Mouse (Mus musculus) hindlimb bud, embryonic 11.5 days (tissue): ENCODE results near the gene H60c.
"Not testable (repeated sequence)": the region's sequence is repeated elsewhere in the genome, so short reads cannot be mapped to it uniquely, and the experiment has no call there.

Source experiments
- DNase-seq: peaks from one replicate; pipeline ENCODE4 v3.0.0-alpha.2; 2012; ENCODE audit warnings: low read depth, low spot score; ENCODE audit errors: extremely low spot score

H60c gene

GRCm38 (mm10) chr10:3267671-3268070 lies at the start of gene H60c:
Gene H60c (minus strand): TSS chr10:3267771.
- no peak for DNase-seq

- DNase-seq, result no peak
These were observed 41.2 kb upstream of the H60c start for GRCm38 (mm10) chr10:3308821-3309206.

- no peak for DNase-seq
These were observed 40.7 kb upstream of the H60c start for GRCm38 (mm10) chr10:3308180-3308820.

- DNase-seq, result no peak
These were observed 40.2 kb upstream of the H60c start for GRCm38 (mm10) chr10:3307752-3308151.

DNA sequence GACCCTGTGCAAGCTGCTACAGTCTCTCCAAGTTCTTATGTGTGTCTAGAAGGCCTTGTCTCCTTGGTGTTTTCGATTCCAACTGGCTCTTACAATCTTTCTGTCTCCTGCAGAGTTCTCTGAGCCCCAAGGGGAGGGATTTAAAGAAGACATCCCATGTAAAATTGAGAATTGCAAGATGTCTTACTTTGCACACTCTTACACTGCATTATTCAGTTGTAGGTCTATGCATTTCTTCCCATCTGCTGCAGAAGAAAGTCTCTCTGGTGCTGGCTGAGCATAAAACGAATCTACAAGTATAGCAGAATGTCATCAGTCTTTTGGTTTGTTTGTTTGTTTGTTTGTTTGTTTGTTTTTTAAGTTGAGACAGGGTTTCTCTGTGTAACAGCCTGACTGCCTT lies 26.4 kb upstream of the H60c start:
- no peak for DNase-seq

- DNase-seq, result no peak
These were observed 13.5 kb upstream of the H60c start for GRCm38 (mm10) chr10:3281047-3281446.

DNA sequence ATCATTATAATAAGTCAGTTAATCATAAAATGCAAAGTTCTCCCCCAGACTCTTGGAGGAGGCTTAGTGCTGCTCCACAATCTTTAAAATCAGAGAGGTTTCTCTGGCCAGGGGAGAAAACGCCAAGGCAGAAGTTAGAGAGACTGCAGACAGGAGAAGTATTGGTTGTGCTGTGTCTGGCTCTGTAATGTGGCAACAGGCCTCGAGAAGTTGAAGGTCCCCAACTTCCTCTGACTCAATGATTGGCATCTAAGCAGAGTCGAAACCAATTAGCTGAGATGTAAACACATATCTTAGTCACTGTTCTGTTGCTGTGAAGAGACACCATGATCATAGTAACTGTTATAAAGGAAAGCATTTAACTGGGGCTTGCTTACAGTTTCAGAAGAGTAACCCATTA lies 6.5 kb upstream of the H60c start:
- DNase-seq, result no peak

DNA sequence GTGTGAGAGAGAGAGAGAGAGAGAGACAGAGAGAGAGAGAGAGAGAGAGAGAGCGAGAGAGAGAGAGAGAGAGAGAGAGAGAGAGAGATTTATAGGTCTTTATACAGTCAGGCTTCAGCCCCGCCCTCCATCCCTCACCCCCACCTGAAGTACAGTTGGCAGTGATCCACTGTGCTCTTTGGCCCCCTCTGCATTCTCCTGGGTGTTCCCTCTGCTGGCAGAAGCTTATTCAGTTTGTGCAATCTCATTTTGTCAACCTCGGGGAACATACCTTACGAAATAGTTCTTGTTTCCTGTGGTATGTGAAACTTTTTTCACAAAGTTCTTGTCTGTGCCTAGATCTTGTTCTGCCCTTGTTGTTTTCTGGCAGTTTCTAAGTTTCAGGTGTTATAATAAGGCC lies 3.5 kb upstream of the H60c start:
- DNase-seq, result no peak

- no peak for DNase-seq
These were observed 842 bp downstream of the H60c start for GRCm38 (mm10) chr10:3266729-3267128.

- DNase-seq, result no peak
These were observed 4.8 kb downstream of the H60c start for GRCm38 (mm10) chr10:3262784-3263183.

DNA sequence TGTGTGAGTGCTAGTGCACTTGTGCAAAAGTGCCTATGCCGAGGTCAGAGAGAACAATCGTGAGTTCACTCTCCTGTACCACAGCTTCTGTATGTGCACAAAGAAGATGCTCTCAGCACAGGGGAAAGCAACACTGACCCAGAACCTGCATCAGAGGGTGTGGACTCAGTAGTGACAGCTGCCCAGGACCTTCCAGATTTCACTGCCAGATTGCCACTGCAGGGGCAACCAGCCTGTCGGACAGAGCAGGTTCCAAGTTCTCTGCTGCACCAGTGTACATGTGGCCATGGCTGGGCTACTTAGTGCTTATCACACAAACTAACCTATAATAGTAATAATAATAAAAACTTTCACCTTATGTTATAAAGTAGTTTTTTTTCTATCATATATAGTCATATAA lies 10.2 kb downstream of the H60c start:
- DNase-seq, result no peak

GRCm38 (mm10) chr10:3238436-3238835 lies 29.1 kb downstream of the H60c start:
- not testable (repeated sequence) for DNase-seq

- no peak for DNase-seq
These were observed 30.8 kb downstream of the H60c start for GRCm38 (mm10) chr10:3236638-3237270.

GRCm38 (mm10) chr10:3228447-3229195 lies 39.0 kb downstream of the H60c start:
- DNase-seq, result no peak
